Mouse (Mus musculus): ENCODE data around the gene Zfp119a.
"Not testable (repeated sequence)": the region's sequence is repeated elsewhere in the genome, so short reads cannot be mapped to it uniquely, and the experiment has no call there.

The Zfp119a gene

DNA sequence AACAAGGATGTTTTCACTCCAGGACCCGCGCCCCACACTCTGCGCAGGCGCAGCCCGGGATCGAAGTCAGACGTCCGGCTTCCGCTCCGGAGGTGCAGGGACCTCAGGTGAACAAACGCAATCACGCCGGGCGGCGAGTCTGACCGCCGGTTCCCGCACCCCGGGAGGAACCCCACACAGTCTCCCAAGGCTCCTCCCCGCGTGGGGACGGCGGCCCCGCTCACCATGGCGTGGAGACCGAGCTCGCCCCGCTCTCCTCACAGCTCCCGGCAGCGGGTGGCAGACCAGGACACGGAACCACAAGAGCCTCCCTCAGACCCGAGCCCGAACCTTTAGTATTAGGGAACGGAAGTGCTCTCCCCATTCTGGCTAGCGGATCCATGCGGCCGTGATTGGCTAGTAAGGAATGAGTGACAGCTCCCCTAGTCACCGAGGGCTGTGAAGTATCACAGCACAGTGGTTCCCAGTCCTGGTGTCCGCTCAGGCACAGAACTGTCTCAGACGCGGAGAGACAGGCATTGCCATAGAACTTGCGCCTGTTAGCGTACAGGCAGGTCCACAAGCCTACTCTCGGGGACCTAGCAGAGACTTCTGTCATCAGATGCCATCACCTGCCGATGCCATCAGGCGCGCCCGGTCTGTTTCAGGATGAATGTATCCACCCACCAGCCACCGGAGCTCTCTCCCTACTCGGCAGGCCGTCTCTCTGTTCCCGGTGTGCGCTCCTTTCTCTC lies at the start of gene Zfp119a:
TSS of gene Zfp119a (minus strand) at position 295 of the 734 bp plus-strand sequence.
- peak; percentile 75 to 81 for DNase-seq (ENCODE audit: low spot score in 2 of 2)

DNA sequence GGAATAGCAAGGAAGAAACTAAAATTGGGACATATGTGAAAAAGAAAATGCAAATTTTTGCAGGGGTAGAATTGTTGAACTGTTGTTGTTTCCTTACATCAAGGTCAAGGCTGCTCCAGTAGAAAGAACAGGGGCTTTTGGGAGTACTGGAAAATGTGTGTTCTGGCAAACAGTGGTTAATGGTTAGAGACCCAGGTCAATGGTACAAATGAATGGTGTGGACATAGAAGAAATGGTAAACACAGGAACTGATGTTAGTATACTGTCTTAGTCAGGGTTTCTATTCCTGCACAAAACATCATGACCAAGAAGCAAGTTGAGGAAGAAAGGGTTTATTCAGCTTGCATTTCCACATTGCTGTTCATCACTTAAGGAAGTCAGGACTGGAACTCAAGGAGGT lies 27.9 kb upstream of the Zfp119a start:
- no peak for DNase-seq (ENCODE audit: low spot score in 2 of 2)

GRCm38 (mm10) chr17:55904131-55904530 lies 25.4 kb upstream of the Zfp119a start:
- DNase-seq (ENCODE audit: low spot score in 2 of 2) = no peak

- no peak for DNase-seq (ENCODE audit: low spot score in 2 of 2)
Measured at GRCm38 (mm10) chr17:55903687-55904086, 25.0 kb upstream of the Zfp119a start.

GRCm38 (mm10) chr17:55903087-55903486 lies 24.4 kb upstream of the Zfp119a start:
- DNase-seq (ENCODE audit: low spot score in 2 of 2) = no peak

DNA sequence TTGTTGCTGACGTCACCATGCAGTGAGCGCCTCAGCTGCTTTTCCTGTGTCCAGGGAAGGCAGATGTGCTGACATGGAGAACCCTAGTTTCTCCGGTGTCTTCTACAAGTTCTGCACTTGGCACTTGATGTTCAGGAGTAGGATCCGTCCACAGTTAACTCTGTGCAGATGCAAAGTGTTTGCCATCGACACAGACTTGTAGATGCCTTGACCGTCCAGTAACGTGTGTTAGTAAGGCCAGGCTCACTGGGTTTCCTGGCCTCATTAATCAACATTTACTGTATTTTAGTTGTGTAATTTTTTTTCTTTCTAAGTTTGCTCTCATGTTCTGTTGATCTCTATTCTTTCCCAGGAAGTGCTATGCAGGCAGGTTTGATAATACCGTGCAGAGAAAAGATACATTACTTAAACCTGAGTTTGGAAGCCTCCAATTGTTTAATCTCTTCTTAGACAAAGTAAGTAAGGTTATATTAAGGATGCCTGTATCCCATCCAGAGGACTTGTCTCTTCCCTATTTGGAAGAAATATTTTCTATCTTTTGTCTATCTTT lies 13.8 kb upstream of the Zfp119a start:
- DNase-seq (ENCODE audit: low spot score in 2 of 2) = peak in 1 of 2 experiments; percentile 18

GRCm38 (mm10) chr17:55884912-55885311 lies 6.2 kb upstream of the Zfp119a start:
- DNase-seq (ENCODE audit: low spot score in 2 of 2) = no peak

DNA sequence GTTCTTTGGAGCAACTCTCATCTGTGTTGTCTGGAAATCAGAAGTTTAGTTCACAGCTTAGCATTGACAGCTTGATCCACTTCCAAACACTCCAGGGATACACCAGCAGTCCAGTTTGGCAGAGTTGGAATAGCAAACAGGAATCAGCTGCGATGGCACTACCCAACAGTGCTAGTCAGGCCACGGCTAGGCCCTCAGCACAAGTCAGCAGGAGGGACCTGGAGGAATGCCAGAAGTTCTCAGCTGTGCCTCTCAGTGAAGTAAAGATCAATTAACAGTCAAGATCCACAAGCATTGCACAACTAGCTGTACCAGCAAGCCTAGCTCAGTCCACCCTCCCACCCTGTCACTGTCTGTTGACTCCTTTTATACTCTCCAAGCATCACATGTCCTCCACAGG lies 4.9 kb upstream of the Zfp119a start:
- no peak for DNase-seq (ENCODE audit: low spot score in 2 of 2)

GRCm38 (mm10) chr17:55878282-55878635 lies 471 bp downstream of the Zfp119a start:
- not testable (repeated sequence) for DNase-seq (ENCODE audit: low spot score in 2 of 2)

- DNase-seq (ENCODE audit: low spot score in 2 of 2) = no peak
Measured at GRCm38 (mm10) chr17:55877184-55877583, 1.5 kb downstream of the Zfp119a start.

- no peak for DNase-seq (ENCODE audit: low spot score in 2 of 2)
Measured at GRCm38 (mm10) chr17:55843067-55843466, 35.7 kb downstream of the Zfp119a start.

DNA sequence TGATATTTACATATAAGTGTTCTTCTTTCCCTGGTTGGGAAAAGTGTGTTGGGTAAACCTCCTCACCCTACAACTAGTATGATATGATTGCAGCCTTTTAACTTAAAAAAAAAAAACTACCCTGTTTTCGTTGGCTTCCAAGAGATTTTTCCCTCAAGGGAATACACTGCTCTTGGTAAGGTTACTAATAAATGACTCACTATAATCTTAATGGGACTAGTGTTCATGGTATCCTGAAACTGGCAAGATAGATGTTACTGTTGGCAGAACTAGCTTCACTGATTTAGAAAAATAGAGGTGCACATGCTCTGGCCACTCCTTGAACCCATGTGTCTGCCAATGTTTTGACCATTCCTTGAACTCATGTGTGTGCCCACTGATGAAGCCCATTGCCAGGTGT lies 57.2 kb downstream of the Zfp119a start:
- DNase-seq (ENCODE audit: low spot score in 2 of 2) = no peak

DNA sequence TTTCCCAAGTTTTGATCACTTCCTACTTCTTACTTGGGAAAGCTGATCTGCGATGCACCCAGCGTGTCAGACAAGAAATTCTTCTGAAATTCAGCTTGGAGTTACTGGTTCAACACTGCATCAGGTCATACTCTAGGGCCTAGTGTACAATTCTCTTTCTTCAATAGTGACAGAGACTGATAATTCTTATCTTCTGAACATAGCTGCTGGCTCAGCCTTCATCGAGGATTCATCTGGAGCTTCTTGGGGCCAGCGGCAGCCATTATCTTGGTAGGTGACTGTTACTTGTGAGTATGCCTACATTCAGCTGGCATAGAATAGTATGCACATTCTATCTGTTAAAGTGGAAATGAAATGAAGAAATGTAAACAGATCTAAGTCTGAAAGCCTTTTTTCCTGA lies 61.9 kb downstream of the Zfp119a start:
- no peak for DNase-seq (ENCODE audit: low spot score in 2 of 2)

All from frontal cortex, postnatal 14 days (tissue).